Mouse (Mus musculus): ENCODE results near the gene Trim15. TPM values are rescaled to one million over a fixed set of nuclear protein-coding genes. Genes with fewer than 3 reads are reported as not detected.
A peak's percentile ranks its signal among the peaks of the same experiment; 100 is the strongest.

The Trim15 gene
- total RNA-seq, 2 experiments from 2014 or later: not detected

GRCm38 (mm10) chr17:36869284-36869954 lies 2.4 kb upstream of the Trim15 start, which contains the start of gene Trim10:
Gene Trim10 (plus strand): TSS chr17:36869574.
- DNase-seq: no peak

GRCm38 (mm10) chr17:36868836-36869235 lies 1.8 kb upstream of the Trim15 start:
- DNase-seq: no peak

- no peak for DNase-seq
These were observed 5.3 kb downstream of the Trim15 start for GRCm38 (mm10) chr17:36861680-36862079.

GRCm38 (mm10) chr17:36858181-36858580 lies 8.8 kb downstream of the Trim15 start:
- DNase-seq: no peak

GRCm38 (mm10) chr17:36856236-36856635 lies 10.8 kb downstream of the Trim15 start:
- DNase-seq: no peak

GRCm38 (mm10) chr17:36855484-36855883 lies 11.5 kb downstream of the Trim15 start:
- no peak for DNase-seq

GRCm38 (mm10) chr17:36851627-36852026 lies 15.4 kb downstream of the Trim15 start:
- DNase-seq: no peak

- DNase-seq: no peak
These were observed 15.8 kb downstream of the Trim15 start for GRCm38 (mm10) chr17:36851200-36851599.

GRCm38 (mm10) chr17:36849992-36850391 lies 17.0 kb downstream of the Trim15 start:
- DNase-seq: no peak

GRCm38 (mm10) chr17:36848911-36849310 lies 18.1 kb downstream of the Trim15 start:
- no peak for DNase-seq

GRCm38 (mm10) chr17:36844725-36845124 lies 22.3 kb downstream of the Trim15 start:
- DNase-seq: no peak

- DNase-seq: no peak
These were observed 22.7 kb downstream of the Trim15 start for GRCm38 (mm10) chr17:36844286-36844719.

- DNase-seq: no peak
These were observed 23.3 kb downstream of the Trim15 start for GRCm38 (mm10) chr17:36843696-36844095.

- no peak for DNase-seq
These were observed 26.0 kb downstream of the Trim15 start for GRCm38 (mm10) chr17:36840961-36841445.

GRCm38 (mm10) chr17:36839931-36840330 lies 27.1 kb downstream of the Trim15 start:
- no peak for DNase-seq

- no peak for DNase-seq
These were observed 28.0 kb downstream of the Trim15 start for GRCm38 (mm10) chr17:36839001-36839400.

GRCm38 (mm10) chr17:36836874-36837647 lies 29.9 kb downstream of the Trim15 start, which contains the start of gene Trim26:
Gene Trim26 (plus strand): TSS chr17:36837134.
- peak; percentile 99 for DNase-seq

GRCm38 (mm10) chr17:36836427-36836812 lies 30.6 kb downstream of the Trim15 start:
- no peak for DNase-seq

GRCm38 (mm10) chr17:36835591-36836426 lies 31.2 kb downstream of the Trim15 start:
- DNase-seq: peak; percentile 65

- no peak for DNase-seq
These were observed 34.3 kb downstream of the Trim15 start for GRCm38 (mm10) chr17:36832694-36833093.

GRCm38 (mm10) chr17:36830470-36830869 lies 36.5 kb downstream of the Trim15 start:
- no peak for DNase-seq

GRCm38 (mm10) chr17:36828488-36828887 lies 38.5 kb downstream of the Trim15 start:
- DNase-seq: no peak

- peak; percentile 90 for DNase-seq
These were observed 41.0 kb downstream of the Trim15 start for GRCm38 (mm10) chr17:36826002-36826401.
